Mouse (Mus musculus): ENCODE data around the gene Krt23.

Krt23 gene

DNA sequence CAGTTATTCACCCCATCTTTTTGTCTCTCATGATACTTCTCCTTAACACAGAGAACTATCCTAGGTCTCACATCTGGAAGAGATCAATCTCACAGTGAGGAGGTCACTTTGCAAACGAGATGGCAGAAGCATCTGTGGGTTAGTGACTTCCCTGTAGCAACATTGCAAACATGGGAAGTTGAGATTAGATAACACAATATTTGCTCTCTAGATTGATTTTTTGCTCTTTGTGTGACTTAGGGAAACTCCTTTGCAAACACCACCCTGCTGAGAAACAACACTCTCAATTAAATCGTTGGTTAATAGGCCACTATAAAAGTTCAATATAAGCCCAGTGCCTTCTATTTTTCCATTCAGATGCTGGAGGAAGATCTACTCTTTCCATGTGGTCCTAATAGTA is 44.2 kb downstream of the Krt23 start:
- no peak for DNase-seq

DNA sequence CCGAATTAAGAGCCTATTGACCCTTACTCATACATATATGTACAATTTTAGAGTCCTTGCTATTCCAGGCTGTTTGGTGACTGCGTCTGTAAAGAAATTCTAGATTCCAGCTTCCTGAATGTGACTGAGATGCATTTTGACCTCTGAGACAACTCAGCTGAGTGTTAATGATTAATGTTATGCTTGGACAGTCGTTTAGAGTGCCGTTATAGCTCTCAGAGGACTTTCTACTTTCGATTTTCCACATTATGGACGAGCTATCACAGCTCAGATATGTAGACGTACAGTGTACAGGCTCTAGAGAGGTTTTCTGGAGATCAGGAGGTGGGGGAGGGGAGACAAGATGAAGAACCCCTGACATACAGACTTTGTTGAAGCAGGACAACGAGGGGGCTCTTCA is 51.7 kb downstream of the Krt23 start:
- peak; percentile 62 for DNase-seq

DNA sequence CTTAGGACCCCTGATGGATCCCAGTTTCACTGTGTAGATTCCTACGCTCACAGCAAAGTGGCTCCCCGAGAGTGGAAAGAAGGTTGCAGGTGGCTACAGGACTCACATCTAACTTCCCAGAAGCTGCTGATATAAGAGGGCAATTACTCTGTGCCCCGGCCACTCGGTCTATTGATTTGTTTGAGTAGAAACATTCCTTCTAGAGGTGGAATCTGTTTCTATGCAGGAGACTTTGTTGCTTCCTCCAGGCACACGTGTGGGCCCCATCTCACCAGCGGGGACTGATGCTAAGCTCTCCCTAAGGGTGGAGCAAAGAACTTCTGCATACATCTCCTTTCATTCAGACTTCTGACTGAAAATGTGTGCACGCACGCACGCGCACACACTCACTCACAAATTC is 53.5 kb downstream of the Krt23 start:
- no peak for DNase-seq

DNA sequence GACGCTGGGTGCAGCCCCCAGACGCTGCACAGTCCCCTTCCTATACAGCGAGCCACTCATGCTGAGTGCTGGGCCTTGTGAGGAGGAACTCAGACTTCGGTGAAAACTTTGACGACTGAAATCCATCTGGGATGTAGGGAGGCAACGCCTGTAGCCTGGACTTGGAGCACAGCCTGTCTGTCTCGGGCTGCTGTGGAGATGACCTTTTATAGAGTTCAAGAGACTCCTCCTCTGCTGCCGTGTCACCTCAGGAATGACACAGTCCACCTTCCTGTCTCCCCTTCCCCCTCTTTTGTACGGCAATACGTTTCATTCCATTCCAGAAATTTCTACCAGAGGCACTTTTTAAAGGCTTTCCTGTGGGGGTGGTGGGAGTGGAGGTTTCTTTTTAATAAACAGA is 55.0 kb downstream of the Krt23 start, which contains the start of gene Krt20:
Gene Krt20 (minus strand): TSS at position 179 of the 400 bp plus-strand sequence.
- DNase-seq = no peak

DNA sequence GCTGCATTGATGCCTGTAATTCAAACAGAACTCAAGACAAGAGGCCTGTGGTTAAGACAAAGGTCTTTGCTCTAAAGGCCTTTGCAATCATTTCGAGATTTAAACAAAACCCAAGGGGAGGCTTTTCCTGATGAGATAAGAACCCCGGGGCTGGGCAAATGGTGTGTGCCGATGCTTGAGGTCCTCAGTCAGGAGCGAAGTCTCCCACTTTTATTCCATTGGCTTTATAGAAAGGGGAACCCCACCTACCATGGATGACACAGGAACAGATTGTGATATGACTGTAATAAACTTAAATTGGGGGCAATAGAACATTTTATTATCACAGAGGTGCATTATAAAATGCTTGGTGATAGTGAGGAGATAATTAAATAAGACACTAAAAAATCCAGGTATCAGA is 56.3 kb downstream of the Krt23 start:
- DNase-seq = no peak

DNA sequence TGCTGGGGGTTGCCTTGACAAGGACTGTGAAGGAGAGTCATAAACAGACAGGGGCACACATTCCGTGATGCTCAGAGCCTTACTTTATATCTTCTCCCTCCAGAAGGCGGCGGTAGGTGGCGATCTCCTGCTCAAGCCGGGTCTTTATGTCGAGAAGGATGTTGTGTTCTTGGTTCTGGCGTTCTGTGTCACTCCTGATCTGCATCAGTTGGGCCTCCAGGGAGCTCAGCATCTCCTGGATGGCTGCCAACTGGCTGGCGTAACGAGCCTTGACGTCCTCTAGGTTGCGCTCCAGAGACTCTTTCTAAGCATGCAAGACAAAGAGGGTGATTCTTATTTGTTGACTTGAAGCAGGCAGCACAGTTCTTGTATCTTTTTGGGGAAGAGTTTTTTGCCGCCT is 62.3 kb downstream of the Krt23 start:
- DNase-seq = peak; percentile 61
